Mouse (Mus musculus) hindlimb bud, embryonic 11.5 days (tissue): ENCODE measurements around the gene Peak1.
A peak's percentile ranks its signal among the peaks of the same experiment; 100 is the strongest.

Experiments used
- DNase-seq: peaks from one replicate; pipeline ENCODE4 v3.0.0-alpha.2; 2012; ENCODE audit warnings: low read depth, low spot score; ENCODE audit errors: extremely low spot score

Gene Peak1

GRCm38 (mm10) chr9:56324576-56325355 is 93.1 kb downstream of the Peak1 start:
- DNase-seq = peak; percentile 18

DNA sequence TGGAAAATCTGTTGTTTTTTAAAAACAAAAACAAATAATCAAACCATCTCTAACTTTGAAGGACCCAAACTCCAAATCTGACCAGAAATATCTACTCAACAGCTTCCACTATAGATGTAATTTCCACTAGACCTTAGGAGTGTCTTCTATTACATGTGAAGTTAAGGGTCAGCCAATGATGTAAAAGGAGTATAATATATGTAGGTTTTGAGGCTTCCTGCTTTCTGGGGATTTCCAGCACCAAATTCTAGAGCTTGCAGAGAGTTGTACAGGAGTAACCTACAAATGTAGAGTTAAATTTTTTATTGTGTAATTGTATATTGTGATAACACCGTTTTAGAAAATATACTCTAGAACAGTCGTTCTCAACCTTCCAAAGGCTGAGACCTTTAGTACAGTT is 96.6 kb downstream of the Peak1 start:
- no peak for DNase-seq

- DNase-seq = no peak
Measured at GRCm38 (mm10) chr9:56314326-56314725, 103.5 kb downstream of the Peak1 start.

- DNase-seq = no peak
Measured at GRCm38 (mm10) chr9:56309079-56309478, 108.8 kb downstream of the Peak1 start.

GRCm38 (mm10) chr9:56304526-56304925 is 113.3 kb downstream of the Peak1 start:
- DNase-seq = no peak

DNA sequence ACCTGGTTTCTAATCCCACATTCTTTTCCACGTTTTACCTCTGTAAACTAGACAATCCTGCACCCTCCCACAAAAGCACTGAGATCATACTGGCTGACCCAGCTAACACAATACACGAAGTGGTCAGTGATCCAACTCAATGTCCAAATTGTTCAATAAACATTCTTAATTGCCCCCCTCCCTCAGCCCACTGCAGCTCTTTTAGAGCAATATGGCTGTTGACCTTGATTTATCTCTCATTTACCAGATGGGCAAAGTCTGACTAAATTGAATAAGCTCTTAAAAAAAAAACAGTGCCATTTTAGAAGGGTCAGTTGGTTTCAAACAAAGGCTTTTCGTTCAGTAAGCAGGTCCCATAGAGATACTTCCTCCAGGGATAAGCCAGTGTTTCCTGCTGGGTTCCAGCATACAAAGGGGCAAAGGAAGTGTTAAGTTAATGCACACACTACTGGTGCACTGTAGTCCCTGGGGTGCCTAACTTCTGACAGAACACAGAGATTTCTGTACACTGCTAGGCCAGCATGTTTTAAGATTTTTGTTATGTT is 114.9 kb downstream of the Peak1 start:
- DNase-seq = no peak

GRCm38 (mm10) chr9:56290019-56290418 is 127.8 kb downstream of the Peak1 start:
- DNase-seq = no peak

GRCm38 (mm10) chr9:56282481-56282880 is 135.4 kb downstream of the Peak1 start:
- DNase-seq = no peak

DNA sequence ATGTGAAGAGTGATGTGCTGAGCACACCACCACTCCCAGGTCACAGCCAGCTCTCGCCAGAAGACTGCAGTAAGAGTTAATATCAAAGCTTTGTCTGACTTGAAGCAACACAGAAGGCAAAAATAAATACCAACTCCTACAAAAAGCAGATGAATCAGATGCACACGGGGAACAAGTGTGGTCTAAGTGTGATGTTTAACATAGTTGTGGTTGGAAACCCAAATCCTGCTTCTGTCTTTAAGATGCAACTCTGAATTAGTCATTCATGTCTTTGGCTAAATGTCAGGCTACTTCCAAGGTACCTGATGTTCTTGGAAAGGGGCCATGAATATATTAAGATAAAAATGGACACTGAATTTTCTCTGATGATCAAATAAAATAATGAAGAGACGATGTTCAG is 144.3 kb downstream of the Peak1 start:
- no peak for DNase-seq

DNA sequence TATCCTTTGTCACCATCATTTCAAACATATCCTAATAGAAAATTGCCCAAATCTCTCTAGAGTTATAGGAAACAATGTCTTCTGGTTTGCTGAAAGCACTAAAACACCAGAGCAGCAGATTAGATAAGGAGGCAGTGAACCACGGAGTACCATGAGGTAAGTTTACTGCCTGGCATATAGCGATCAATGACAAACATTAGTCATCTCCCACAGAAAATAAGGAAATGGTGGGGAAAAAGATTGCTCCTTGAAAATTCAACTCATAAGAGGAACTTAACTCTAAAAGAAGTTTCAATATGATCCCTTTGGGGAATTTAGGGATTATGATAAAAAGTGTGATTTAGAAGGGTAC is 145.6 kb downstream of the Peak1 start:
- no peak for DNase-seq

- DNase-seq = no peak
Measured at GRCm38 (mm10) chr9:56271326-56272246, 146.3 kb downstream of the Peak1 start.

GRCm38 (mm10) chr9:56269101-56269500 is 148.8 kb downstream of the Peak1 start:
- DNase-seq = no peak

- DNase-seq = no peak
Measured at GRCm38 (mm10) chr9:56266200-56266815, 151.6 kb downstream of the Peak1 start.

GRCm38 (mm10) chr9:56265460-56266199 is 152.2 kb downstream of the Peak1 start:
- DNase-seq = no peak

- DNase-seq = no peak
Measured at GRCm38 (mm10) chr9:56265022-56265360, 152.9 kb downstream of the Peak1 start.

DNA sequence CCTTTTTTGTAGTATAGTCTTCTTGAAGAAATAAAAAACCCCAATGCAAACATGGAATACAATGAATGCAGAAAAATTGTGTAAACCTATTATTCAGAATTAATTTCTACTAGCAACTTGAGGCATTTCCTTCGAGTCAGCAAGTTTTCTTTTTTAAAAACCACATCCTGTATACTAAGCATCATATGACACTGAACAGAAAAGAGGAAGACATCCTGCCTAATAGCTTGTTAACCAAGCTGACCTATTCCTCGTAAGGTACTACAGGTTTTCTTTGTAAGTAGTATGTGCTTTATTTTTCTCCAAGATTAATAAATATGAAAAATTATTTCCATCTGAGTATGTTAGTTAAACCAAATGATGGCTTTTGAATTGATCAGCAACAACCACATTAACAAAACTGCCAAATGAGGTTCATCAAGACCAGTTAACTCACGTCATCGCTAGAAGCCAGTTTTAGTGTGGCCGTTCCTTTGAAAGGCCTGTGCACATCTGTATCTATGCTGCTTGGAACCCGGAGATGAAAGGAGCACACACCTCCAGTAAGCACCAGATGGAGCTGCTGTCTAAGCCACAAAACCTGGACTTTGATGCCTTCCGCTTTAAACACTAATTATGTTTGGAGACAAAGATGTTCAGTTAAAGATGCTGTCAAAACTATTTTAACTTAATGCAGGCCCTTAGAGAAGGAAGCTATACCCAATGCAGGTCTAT is 153.4 kb downstream of the Peak1 start:
- DNase-seq = no peak

DNA sequence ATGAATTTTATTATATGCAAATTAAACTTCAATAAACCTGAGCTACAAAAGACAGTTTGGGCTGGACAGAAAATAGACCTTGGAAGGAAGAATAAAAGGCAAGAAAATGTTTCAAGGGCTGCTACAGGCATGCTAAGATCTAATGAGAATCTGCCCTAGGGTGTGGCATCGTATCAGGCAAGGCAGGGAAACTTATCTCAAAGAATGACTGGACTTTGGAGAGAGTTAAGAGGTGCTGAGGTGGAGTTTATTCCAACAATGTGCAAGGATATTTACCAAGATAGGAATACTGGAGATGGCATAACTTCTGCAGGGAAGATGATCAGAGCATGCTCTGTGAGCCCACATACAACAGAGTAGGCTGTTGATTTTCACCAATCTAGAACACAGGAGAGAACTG is 154.8 kb downstream of the Peak1 start:
- no peak for DNase-seq

- no peak for DNase-seq
Measured at GRCm38 (mm10) chr9:56260495-56261136, 157.3 kb downstream of the Peak1 start.

DNA sequence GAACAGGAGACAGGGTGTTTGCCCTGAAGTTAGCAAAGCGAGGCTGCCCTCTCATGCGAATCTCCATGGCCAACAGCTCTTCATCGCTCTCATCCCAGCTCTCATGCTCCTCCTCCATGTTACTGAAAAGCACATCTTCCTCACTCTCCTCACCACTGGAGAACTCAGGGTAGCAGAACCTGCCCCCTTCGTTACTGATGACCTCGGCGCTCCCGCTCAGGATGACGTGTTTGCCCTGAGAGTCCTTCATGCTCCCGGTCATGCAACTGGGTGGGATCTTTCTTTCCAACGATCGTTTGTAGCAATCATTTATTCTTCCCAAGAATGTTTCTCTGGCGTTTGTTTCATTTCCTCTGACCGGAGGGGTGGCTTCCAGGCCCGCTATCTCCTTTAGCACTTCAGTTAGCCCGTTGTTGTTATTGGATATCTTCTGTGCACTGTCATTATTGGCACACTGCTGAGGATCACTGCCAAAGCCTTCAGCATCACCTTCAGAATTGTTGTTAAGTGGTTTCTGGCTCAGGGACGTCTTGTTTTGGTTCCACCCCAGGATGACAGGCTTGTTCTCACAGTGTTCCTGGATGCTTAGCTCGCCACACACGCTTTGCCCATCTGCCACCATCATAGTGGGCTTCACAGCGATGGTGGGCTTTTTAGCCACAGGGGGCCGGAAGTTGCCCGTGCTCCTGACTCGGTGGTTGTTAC is 157.9 kb downstream of the Peak1 start:
- DNase-seq = no peak
